8 mouse cellular contexts compared by ENCODE assay signal in the genomic region with DNA sequence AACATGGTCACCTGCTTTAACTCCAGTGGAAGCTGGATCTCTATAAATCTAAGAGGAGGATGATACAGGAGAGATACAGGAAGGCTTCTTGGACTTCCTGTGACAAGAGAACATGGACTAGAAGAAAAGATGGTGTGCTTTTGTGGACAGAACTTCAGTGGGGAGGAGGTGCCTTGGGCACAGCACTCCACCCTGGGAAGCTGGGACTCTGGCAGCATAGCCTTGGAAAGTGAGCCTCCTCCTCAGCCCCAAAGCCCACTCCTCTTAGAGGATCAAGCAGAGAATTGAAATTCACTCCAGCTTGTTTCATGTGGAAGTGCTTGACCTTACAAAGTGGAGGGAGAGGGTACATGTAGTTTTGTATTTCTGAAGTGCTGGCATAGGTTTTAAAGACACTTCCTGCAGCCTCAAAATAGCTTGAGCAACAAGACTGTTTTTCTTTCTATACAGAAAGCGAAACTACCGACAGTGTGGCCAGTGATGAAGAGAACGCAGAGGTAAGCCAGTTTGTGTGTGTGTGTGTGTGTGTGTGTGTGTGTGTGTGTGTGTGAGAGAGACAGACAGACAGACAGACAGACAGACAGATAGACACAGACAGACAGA.
DNase-seq lines count a peak whose midpoint lies in the region; ATAC-seq lines count a peak whose summit lies in the region.

No protein-coding gene starts in this region.

- DNase-seq in forebrain, embryonic 14.5 days (ENCODE audit: low spot score): no peak
- no peak for DNase-seq in neural tube, embryonic 10.5 days (ENCODE audit: extremely low spot score, low spot score)
- no peak for DNase-seq in right cerebral cortex, postnatal 25 days

- no peak overlapping the region for H3K4me3 ChIP-seq in forebrain, embryonic 14.5 days (ENCODE audit: low read depth, low read length)
- no peak overlapping the region for H3K4me3 ChIP-seq in forebrain, embryonic 16.5 days (replicated peaks; ENCODE audit: low read length)
- no peak overlapping the region for H3K4me3 ChIP-seq in neural tube, embryonic 13.5 days
- H3K4me3 ChIP-seq in liver, embryonic 12.5 days: no peak overlapping the region
- no peak overlapping the region for H3K4me3 ChIP-seq in stomach, embryonic 16.5 days (replicated peaks; ENCODE audit: low read length)

- no peaks in the 10 kb centered on the region for H3K27me3 ChIP-seq in forebrain, embryonic 14.5 days (replicated peaks; ENCODE audit: control insufficient read depth, insufficient read depth, low read length)
- no peaks in the 10 kb centered on the region for H3K27me3 ChIP-seq in forebrain, embryonic 16.5 days (replicated peaks; ENCODE audit: control insufficient read depth, insufficient read depth, low read length)
- H3K27me3 ChIP-seq in neural tube, embryonic 13.5 days: no peaks in the 10 kb centered on the region
- H3K27me3 ChIP-seq in liver, embryonic 12.5 days (replicated peaks): no peaks in the 10 kb centered on the region
- H3K27me3 ChIP-seq in stomach, embryonic 16.5 days (ENCODE audit: control insufficient read depth, insufficient read depth, low read length): no peaks in the 10 kb centered on the region

- ATAC-seq in forebrain, embryonic 14.5 days: no peak
- ATAC-seq in forebrain, embryonic 16.5 days: no peak
- ATAC-seq in neural tube, embryonic 13.5 days (ENCODE audit: low read depth): no peak
- no peak for ATAC-seq in liver, embryonic 12.5 days
- ATAC-seq in stomach, embryonic 16.5 days (ENCODE audit: insufficient read depth, low FRiP score): no peak
- no peak for ATAC-seq in frontal cortex, adult (ENCODE audit: low TSS enrichment)

- no peaks in the 10 kb centered on the region for H3K9me3 ChIP-seq in forebrain, embryonic 14.5 days (replicated peaks; ENCODE audit: control insufficient read depth, low read length)
- H3K9me3 ChIP-seq in forebrain, embryonic 16.5 days (ENCODE audit: control insufficient read depth, low read length): no peaks in the 10 kb centered on the region
- H3K9me3 ChIP-seq in neural tube, embryonic 13.5 days: no peaks in the 10 kb centered on the region
- H3K9me3 ChIP-seq in liver, embryonic 12.5 days (replicated peaks): no peaks in the 10 kb centered on the region
- H3K9me3 ChIP-seq in stomach, embryonic 16.5 days (replicated peaks; ENCODE audit: control insufficient read depth, low read length): no peaks in the 10 kb centered on the region

- peaks cover 9% of the 10 kb centered on the region; the same call in 1 of the 2 replicates for H3K36me3 ChIP-seq in forebrain, embryonic 14.5 days (ENCODE audit: control insufficient read depth, insufficient read depth, low read length)
- H3K36me3 ChIP-seq in forebrain, embryonic 16.5 days (ENCODE audit: control insufficient read depth, insufficient read depth): no peaks in the 10 kb centered on the region
- peaks cover 32% of the 10 kb centered on the region for H3K36me3 ChIP-seq in neural tube, embryonic 13.5 days
- H3K36me3 ChIP-seq in liver, embryonic 12.5 days: peaks cover 37% of the 10 kb centered on the region
- H3K36me3 ChIP-seq in stomach, embryonic 16.5 days (ENCODE audit: control insufficient read depth, insufficient read depth, low read length): peaks cover 11% of the 10 kb centered on the region; the same call in 1 of the 2 replicates

- no peaks in the 10 kb centered on the region for H3K4me1 ChIP-seq in forebrain, embryonic 14.5 days (ENCODE audit: control insufficient read depth, insufficient read depth, low read length)
- no peaks in the 10 kb centered on the region for H3K4me1 ChIP-seq in forebrain, embryonic 16.5 days (replicated peaks; ENCODE audit: control insufficient read depth, insufficient read depth, low read length)
- no peaks in the 10 kb centered on the region for H3K4me1 ChIP-seq in neural tube, embryonic 13.5 days (replicated peaks)
- H3K4me1 ChIP-seq in liver, embryonic 12.5 days: peaks cover 46% of the 10 kb centered on the region
- peaks cover 28% of the 10 kb centered on the region for H3K4me1 ChIP-seq in stomach, embryonic 16.5 days (ENCODE audit: control insufficient read depth, insufficient read depth, low read length)

- 87% methylated on average over 3 of the region's 3 CpGs for WGBS in forebrain, embryonic 14.5 days
- WGBS in forebrain, embryonic 16.5 days: 90% methylated on average over 3 of the region's 3 CpGs
- 85% methylated on average over 3 of the region's 3 CpGs for WGBS in neural tube, embryonic 13.5 days
- WGBS in liver, embryonic 12.5 days (ENCODE audit: insufficient replicate concordance): 32% methylated on average over 3 of the region's 3 CpGs
- 66% methylated on average over 3 of the region's 3 CpGs for WGBS in stomach, embryonic 16.5 days

- H3K9ac ChIP-seq in forebrain, embryonic 14.5 days (ENCODE audit: low read length): no peak overlapping the region
- H3K9ac ChIP-seq in forebrain, embryonic 16.5 days (replicated peaks; ENCODE audit: low read depth, low read length): no peak overlapping the region
- H3K9ac ChIP-seq in neural tube, embryonic 13.5 days: no peak overlapping the region
- H3K9ac ChIP-seq in liver, embryonic 12.5 days: no peak overlapping the region
- H3K9ac ChIP-seq in stomach, embryonic 16.5 days (ENCODE audit: low read length): no peak overlapping the region

- H3K27ac ChIP-seq in forebrain, embryonic 14.5 days (ENCODE audit: low read depth, low read length): peak overlapping the region; percentile 27; the same call in 1 of the 2 replicates
- H3K27ac ChIP-seq in forebrain, embryonic 16.5 days (ENCODE audit: low read length): no peak overlapping the region
- peak overlapping the region; percentile 34; the same call in 1 of the 2 replicates for H3K27ac ChIP-seq in neural tube, embryonic 13.5 days (replicated peaks)
- peak overlapping the region; percentile 46 for H3K27ac ChIP-seq in liver, embryonic 12.5 days
- H3K27ac ChIP-seq in stomach, embryonic 16.5 days (ENCODE audit: low read length): peak overlapping the region; percentile 87

- no peak overlapping the region for H3K4me2 ChIP-seq in forebrain, embryonic 14.5 days (ENCODE audit: low read length)
- no peak overlapping the region for H3K4me2 ChIP-seq in forebrain, embryonic 16.5 days (ENCODE audit: low read length)
- H3K4me2 ChIP-seq in neural tube, embryonic 13.5 days: no peak overlapping the region
- H3K4me2 ChIP-seq in liver, embryonic 12.5 days: peak overlapping the region; percentile 29; the same call in 1 of the 2 replicates
- no peak overlapping the region for H3K4me2 ChIP-seq in stomach, embryonic 16.5 days (ENCODE audit: low read depth, low read length)
